Mouse (Mus musculus): ENCODE data around the gene Mxra8. TPM values are rescaled to one million over a fixed set of nuclear protein-coding genes. Genes with fewer than 3 reads are reported as not detected.

Gene Mxra8
- polyA plus RNA-seq, 1 experiment from 2014 or later, result 15.6 TPM

- DNase-seq (ENCODE audit: low spot score) (peak; percentile 97), ATAC-seq (peak; percentile 97)
- Histone ChIP-seq H3K4me3 (ENCODE audit: low read depth, low read length) (peak within 1 kb of the TSS; percentile 72), H3K36me3 (ENCODE audit: control insufficient read depth, insufficient read depth, low read length) (peaks cover 55% of the 10 kb centered on the region), H3K9me3 (replicated peaks; ENCODE audit: control insufficient read depth, low read length) (no peaks in the 10 kb centered on the region), H3K4me1 (ENCODE audit: control insufficient read depth, insufficient read depth, low read length) (peaks cover 12% of the 10 kb centered on the region), H3K9ac (ENCODE audit: low read length) (peak within 1 kb of the TSS; percentile 87), H3K4me2 (ENCODE audit: low read length) (peak within 1 kb of the TSS; percentile 98), H3K27me3 (replicated peaks; ENCODE audit: control insufficient read depth, insufficient read depth, low read length) (no peaks in the 10 kb centered on the region), H3K27ac (ENCODE audit: low read depth, low read length) (peak within 1 kb of the TSS; percentile 58)
- WGBS, result under 1% methylated on average over 63 of the region's 63 CpGs
These were observed 30.0 kb downstream of the Mxra8 start, which contains the start of the genes Cptp and Ints11 for GRCm38 (mm10) chr4:155869317-155870033. TSS of gene Cptp (minus strand) at chr4:155869440. TSS of gene Ints11 (plus strand) at chr4:155869546.

GRCm38 (mm10) chr4:155871404-155871803 lies 31.9 kb downstream of the Mxra8 start:
- Histone ChIP-seq H3K27ac (ENCODE audit: low read depth, low read length) (no peak overlapping the region), H3K9ac (ENCODE audit: low read length) (no peak overlapping the region), H3K36me3 (ENCODE audit: control insufficient read depth, insufficient read depth, low read length) (peaks cover 53% of the 10 kb centered on the region), H3K4me3 (ENCODE audit: low read depth, low read length) (no peak overlapping the region), H3K27me3 (replicated peaks; ENCODE audit: control insufficient read depth, insufficient read depth, low read length) (no peaks in the 10 kb centered on the region), H3K9me3 (replicated peaks; ENCODE audit: control insufficient read depth, low read length) (no peaks in the 10 kb centered on the region), H3K4me1 (ENCODE audit: control insufficient read depth, insufficient read depth, low read length) (peaks cover 12% of the 10 kb centered on the region), H3K4me2 (ENCODE audit: low read length) (no peak overlapping the region)
- DNase-seq (ENCODE audit: low spot score), result no peak
- WGBS, result 95% methylated on average over 7 of the region's 7 CpGs
- no peak for ATAC-seq

- Histone ChIP-seq H3K4me3 (ENCODE audit: low read depth, low read length) (no peak overlapping the region), H3K4me1 (ENCODE audit: control insufficient read depth, insufficient read depth, low read length) (no peaks in the 10 kb centered on the region), H3K27me3 (replicated peaks; ENCODE audit: control insufficient read depth, insufficient read depth, low read length) (no peaks in the 10 kb centered on the region), H3K27ac (ENCODE audit: low read depth, low read length) (no peak overlapping the region), H3K4me2 (ENCODE audit: low read length) (no peak overlapping the region), H3K9me3 (replicated peaks; ENCODE audit: control insufficient read depth, low read length) (no peaks in the 10 kb centered on the region), H3K36me3 (ENCODE audit: control insufficient read depth, insufficient read depth, low read length) (peaks cover 59% of the 10 kb centered on the region), H3K9ac (ENCODE audit: low read length) (no peak overlapping the region)
- 91% methylated on average over 3 of the region's 3 CpGs for WGBS
- DNase-seq (ENCODE audit: low spot score) (no peak), ATAC-seq (no peak)
These were observed 44.1 kb downstream of the Mxra8 start for GRCm38 (mm10) chr4:155883587-155883986.

- no peak for DNase-seq (ENCODE audit: low spot score)
- Histone ChIP-seq H3K27me3 (replicated peaks; ENCODE audit: control insufficient read depth, insufficient read depth, low read length) (no peaks in the 10 kb centered on the region), H3K9ac (ENCODE audit: low read length) (no peak overlapping the region), H3K4me3 (ENCODE audit: low read depth, low read length) (no peak overlapping the region), H3K4me1 (ENCODE audit: control insufficient read depth, insufficient read depth, low read length) (peaks cover 10% of the 10 kb centered on the region), H3K4me2 (ENCODE audit: low read length) (no peak overlapping the region), H3K27ac (ENCODE audit: low read depth, low read length) (no peak overlapping the region), H3K36me3 (ENCODE audit: control insufficient read depth, insufficient read depth, low read length) (peaks cover 62% of the 10 kb centered on the region), H3K9me3 (replicated peaks; ENCODE audit: control insufficient read depth, low read length) (no peaks in the 10 kb centered on the region)
- no peak for ATAC-seq
- 93% methylated on average over 5 of the region's 5 CpGs for WGBS
These were observed 46.9 kb downstream of the Mxra8 start for GRCm38 (mm10) chr4:155886330-155886729.

- no peak overlapping the region for H3K27ac ChIP-seq (ENCODE audit: low read depth, low read length)
- H3K27me3 ChIP-seq (replicated peaks; ENCODE audit: control insufficient read depth, insufficient read depth, low read length), result no peaks in the 10 kb centered on the region
- H3K9me3 ChIP-seq (replicated peaks; ENCODE audit: control insufficient read depth, low read length), result no peaks in the 10 kb centered on the region
- WGBS, result 90% methylated on average over 10 of the region's 10 CpGs
- no peak for ATAC-seq
- no peak for DNase-seq (ENCODE audit: low spot score)
- no peak overlapping the region for H3K4me3 ChIP-seq (ENCODE audit: low read depth, low read length)
- H3K9ac ChIP-seq (ENCODE audit: low read length), result no peak overlapping the region
- H3K4me2 ChIP-seq (ENCODE audit: low read length), result no peak overlapping the region
- H3K36me3 ChIP-seq (ENCODE audit: control insufficient read depth, insufficient read depth, low read length), result peaks cover 58% of the 10 kb centered on the region
- peaks cover 10% of the 10 kb centered on the region for H3K4me1 ChIP-seq (ENCODE audit: control insufficient read depth, insufficient read depth, low read length)
These were observed 48.2 kb downstream of the Mxra8 start for GRCm38 (mm10) chr4:155887674-155888073.

- no peaks in the 10 kb centered on the region for H3K27me3 ChIP-seq (replicated peaks; ENCODE audit: control insufficient read depth, insufficient read depth, low read length)
- H3K36me3 ChIP-seq (ENCODE audit: control insufficient read depth, insufficient read depth, low read length), result peaks cover 58% of the 10 kb centered on the region
- no peaks in the 10 kb centered on the region for H3K9me3 ChIP-seq (replicated peaks; ENCODE audit: control insufficient read depth, low read length)
- H3K4me3 ChIP-seq (ENCODE audit: low read depth, low read length), result no peak overlapping the region
- no peak for ATAC-seq
- 96% methylated on average over 9 of the region's 9 CpGs for WGBS
- peaks cover 13% of the 10 kb centered on the region for H3K4me1 ChIP-seq (ENCODE audit: control insufficient read depth, insufficient read depth, low read length)
- H3K4me2 ChIP-seq (ENCODE audit: low read length), result no peak overlapping the region
- H3K9ac ChIP-seq (ENCODE audit: low read length), result no peak overlapping the region
- no peak overlapping the region for H3K27ac ChIP-seq (ENCODE audit: low read depth, low read length)
- no peak for DNase-seq (ENCODE audit: low spot score)
These were observed 48.7 kb downstream of the Mxra8 start for GRCm38 (mm10) chr4:155888181-155888580.

GRCm38 (mm10) chr4:155889316-155889715 lies 49.8 kb downstream of the Mxra8 start:
- peaks cover 24% of the 10 kb centered on the region for H3K4me1 ChIP-seq (ENCODE audit: control insufficient read depth, insufficient read depth, low read length)
- H3K27me3 ChIP-seq (replicated peaks; ENCODE audit: control insufficient read depth, insufficient read depth, low read length), result no peaks in the 10 kb centered on the region
- H3K36me3 ChIP-seq (ENCODE audit: control insufficient read depth, insufficient read depth, low read length), result peaks cover 55% of the 10 kb centered on the region
- H3K9me3 ChIP-seq (replicated peaks; ENCODE audit: control insufficient read depth, low read length), result no peaks in the 10 kb centered on the region
- no peak overlapping the region for H3K27ac ChIP-seq (ENCODE audit: low read depth, low read length)
- no peak overlapping the region for H3K4me2 ChIP-seq (ENCODE audit: low read length)
- ATAC-seq (no peak), DNase-seq (ENCODE audit: low spot score) (no peak)
- WGBS, result 81% methylated on average over 5 of the region's 5 CpGs
- no peak overlapping the region for H3K4me3 ChIP-seq (ENCODE audit: low read depth, low read length)
- no peak overlapping the region for H3K9ac ChIP-seq (ENCODE audit: low read length)

DNA sequence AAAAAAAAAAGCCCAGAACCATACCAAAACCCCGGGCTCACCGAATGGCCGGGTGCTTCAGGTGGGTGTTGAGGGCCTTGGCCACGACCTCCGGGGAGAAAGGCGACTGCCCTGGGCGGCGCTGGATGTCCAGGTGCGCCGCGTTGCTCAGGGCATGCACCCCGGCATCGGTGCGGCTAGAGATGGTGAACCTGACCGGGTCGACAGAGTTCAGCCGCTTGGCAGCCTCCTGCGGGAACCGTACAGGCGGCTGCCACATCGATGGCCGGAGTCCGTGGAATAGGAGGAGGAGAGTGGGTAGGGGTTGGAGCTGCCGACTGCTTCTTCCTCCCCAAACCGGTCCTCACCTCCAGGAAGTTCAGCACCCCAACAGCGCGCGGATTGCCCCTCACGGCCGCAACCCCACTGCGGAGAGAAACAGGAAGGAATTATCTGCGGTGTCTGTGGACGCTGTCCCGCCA lies 51.6 kb downstream of the Mxra8 start:
- Histone ChIP-seq H3K27ac (ENCODE audit: low read depth, low read length) (no peak overlapping the region), H3K36me3 (ENCODE audit: control insufficient read depth, insufficient read depth, low read length) (peaks cover 45% of the 10 kb centered on the region), H3K4me3 (ENCODE audit: low read depth, low read length) (peak overlapping the region; percentile 98), H3K9me3 (replicated peaks; ENCODE audit: control insufficient read depth, low read length) (no peaks in the 10 kb centered on the region), H3K27me3 (replicated peaks; ENCODE audit: control insufficient read depth, insufficient read depth, low read length) (no peaks in the 10 kb centered on the region), H3K9ac (ENCODE audit: low read length) (peak overlapping the region; percentile 95), H3K4me2 (ENCODE audit: low read length) (peak overlapping the region; percentile 97), H3K4me1 (ENCODE audit: control insufficient read depth, insufficient read depth, low read length) (peaks cover 38% of the 10 kb centered on the region)
- ATAC-seq (no peak), DNase-seq (ENCODE audit: low spot score) (no peak)
- under 1% methylated on average over 34 of the region's 34 CpGs for WGBS

DNA sequence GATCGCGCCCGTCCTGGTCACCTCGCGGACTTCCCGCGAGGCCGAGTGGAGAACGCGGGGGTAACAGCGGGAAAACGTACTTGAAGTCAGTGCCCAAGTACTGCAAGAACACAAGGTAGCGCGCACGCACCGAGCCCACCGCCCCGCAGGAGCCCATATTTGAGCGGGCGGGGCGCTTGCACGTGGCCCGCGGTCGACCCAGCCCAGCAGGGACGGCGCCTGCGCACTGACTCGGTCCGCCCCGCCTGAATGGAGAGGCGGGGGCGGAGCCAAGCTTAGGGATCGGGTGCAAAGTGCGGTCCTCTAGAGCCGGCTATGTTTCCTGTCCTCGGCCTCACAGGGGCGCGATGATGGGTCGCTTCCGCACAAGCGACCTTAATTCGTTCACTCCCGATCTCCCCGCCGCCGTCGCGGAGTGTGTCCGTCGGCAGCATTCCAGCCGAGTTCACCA lies 52.1 kb downstream of the Mxra8 start, which contains the start of the genes Pusl1 and Acap3:
Gene Pusl1, minus strand, starts transcription at position 231 of the 451 bp plus-strand sequence.
Gene Acap3, plus strand, starts transcription at position 272 of the 451 bp plus-strand sequence.
- 0% methylated on average over 52 of the region's 52 CpGs for WGBS
- peak; percentile 88 for ATAC-seq

More for the DNA sequence above, 52.1 kb downstream of the Mxra8 start, which contains the start of the genes Pusl1 and Acap3:
- Histone ChIP-seq H3K27ac (ENCODE audit: low read depth, low read length) (peak within 1 kb of the TSS; percentile 99), H3K4me3 (ENCODE audit: low read depth, low read length) (peak within 1 kb of the TSS; percentile 98), H3K4me2 (ENCODE audit: low read length) (peak within 1 kb of the TSS; percentile 97), H3K36me3 (ENCODE audit: control insufficient read depth, insufficient read depth, low read length) (peaks cover 45% of the 10 kb centered on the region), H3K27me3 (replicated peaks; ENCODE audit: control insufficient read depth, insufficient read depth, low read length) (no peaks in the 10 kb centered on the region), H3K9me3 (replicated peaks; ENCODE audit: control insufficient read depth, low read length) (no peaks in the 10 kb centered on the region), H3K4me1 (ENCODE audit: control insufficient read depth, insufficient read depth, low read length) (peaks cover 38% of the 10 kb centered on the region), H3K9ac (ENCODE audit: low read length) (peak within 1 kb of the TSS; percentile 95)
- peak; percentile 98 for DNase-seq (ENCODE audit: low spot score)

Data from forebrain, embryonic 14.5 days (tissue).